Mouse (Mus musculus): ENCODE measurements around the gene Lbx1.
A peak's percentile ranks its signal among the peaks of the same experiment; 100 is the strongest.

Lbx1 gene

GRCm38 (mm10) chr19:45229378-45230135 lies 6.1 kb downstream of the Lbx1 start:
- Histone ChIP-seq H3K36me3 (ENCODE audit: control insufficient read depth, insufficient read depth, low read length, poor library complexity, severe bottlenecking) (no peaks in the 10 kb centered on the region), H3K27me3 (ENCODE audit: control insufficient read depth, insufficient read depth, low read length, poor library complexity, severe bottlenecking) (peaks cover 8% of the 10 kb centered on the region; the same call in 1 of the 2 replicates)
- DNase-seq (ENCODE audit: low read depth, low spot score) = peak; percentile 65

DNA sequence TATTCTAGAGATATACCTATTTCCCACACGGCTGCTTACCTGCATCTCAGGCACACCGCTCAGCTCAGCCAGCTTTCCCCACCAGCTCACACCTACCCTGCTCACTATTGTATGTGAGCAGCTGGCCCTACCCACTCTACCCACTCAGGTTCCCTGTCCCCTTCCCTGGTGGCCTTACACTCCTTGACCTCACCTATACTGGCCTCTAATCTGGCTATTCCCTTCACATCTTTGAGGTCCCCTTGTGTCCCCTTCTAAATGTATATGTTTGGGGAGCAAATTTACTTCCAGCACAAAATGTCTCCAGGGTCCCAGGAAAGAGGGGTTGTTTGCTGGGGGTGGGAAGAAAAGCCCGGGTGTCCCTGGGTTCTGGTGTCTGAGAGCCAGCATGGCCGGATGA lies 6.8 kb downstream of the Lbx1 start:
- H3K27me3 ChIP-seq (ENCODE audit: control insufficient read depth, insufficient read depth, low read length, poor library complexity, severe bottlenecking) = peaks cover 8% of the 10 kb centered on the region; the same call in 1 of the 2 replicates
- DNase-seq (ENCODE audit: low read depth, low spot score) = no peak
- H3K36me3 ChIP-seq (ENCODE audit: control insufficient read depth, insufficient read depth, low read length, poor library complexity, severe bottlenecking) = no peaks in the 10 kb centered on the region

DNA sequence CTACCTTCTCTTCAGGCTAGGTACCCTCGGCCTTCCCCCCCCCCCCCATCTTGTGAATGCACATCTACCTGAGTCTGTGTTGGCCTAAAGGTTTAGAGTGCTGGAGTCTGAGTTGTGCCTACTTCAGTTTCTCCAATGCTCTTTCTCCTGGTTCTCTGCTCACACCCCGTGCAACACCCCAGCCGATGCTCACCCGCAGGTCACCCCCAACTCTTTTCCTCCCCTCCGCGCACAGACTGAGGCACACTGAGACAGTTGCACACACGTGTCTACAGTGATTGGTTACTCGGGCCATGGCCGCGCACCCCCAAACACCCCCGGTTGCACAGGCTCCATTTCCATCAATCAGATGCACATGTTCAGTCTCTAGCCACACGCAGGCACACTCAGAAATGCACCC lies 7.5 kb downstream of the Lbx1 start:
- Histone ChIP-seq H3K36me3 (ENCODE audit: control insufficient read depth, insufficient read depth, low read length, poor library complexity, severe bottlenecking) (no peaks in the 10 kb centered on the region), H3K27me3 (ENCODE audit: control insufficient read depth, insufficient read depth, low read length, poor library complexity, severe bottlenecking) (peaks cover 5% of the 10 kb centered on the region; the same call in 1 of the 2 replicates)
- DNase-seq (ENCODE audit: low read depth, low spot score) = no peak

GRCm38 (mm10) chr19:45227671-45228070 lies 7.9 kb downstream of the Lbx1 start:
- H3K36me3 ChIP-seq (ENCODE audit: control insufficient read depth, insufficient read depth, low read length, poor library complexity, severe bottlenecking) = no peaks in the 10 kb centered on the region
- DNase-seq (ENCODE audit: low read depth, low spot score) = no peak
- H3K27me3 ChIP-seq (ENCODE audit: control insufficient read depth, insufficient read depth, low read length, poor library complexity, severe bottlenecking) = peaks cover 5% of the 10 kb centered on the region; the same call in 1 of the 2 replicates

DNA sequence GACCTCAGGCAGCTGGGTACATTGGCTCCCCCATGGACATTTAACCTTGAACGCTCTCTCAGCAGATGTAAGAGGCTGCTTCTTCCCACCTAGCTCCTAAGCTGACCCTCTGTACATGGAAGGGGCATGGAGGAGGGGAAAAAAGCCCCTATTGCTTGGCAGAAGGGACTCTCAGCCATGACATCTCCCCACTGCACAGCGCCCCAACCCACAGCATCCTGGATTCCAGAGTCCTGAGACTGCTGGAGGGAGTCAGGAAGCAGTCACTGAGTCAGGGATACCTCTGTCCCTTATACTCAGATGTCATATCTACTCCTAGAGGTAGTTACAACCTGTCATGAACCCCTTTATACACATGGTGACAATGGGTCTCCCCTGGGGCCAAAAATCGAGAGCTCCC lies 8.6 kb downstream of the Lbx1 start:
- Histone ChIP-seq H3K27me3 (ENCODE audit: control insufficient read depth, insufficient read depth, low read length, poor library complexity, severe bottlenecking) (peaks cover 5% of the 10 kb centered on the region; the same call in 1 of the 2 replicates), H3K36me3 (ENCODE audit: control insufficient read depth, insufficient read depth, low read length, poor library complexity, severe bottlenecking) (no peaks in the 10 kb centered on the region)

DNA sequence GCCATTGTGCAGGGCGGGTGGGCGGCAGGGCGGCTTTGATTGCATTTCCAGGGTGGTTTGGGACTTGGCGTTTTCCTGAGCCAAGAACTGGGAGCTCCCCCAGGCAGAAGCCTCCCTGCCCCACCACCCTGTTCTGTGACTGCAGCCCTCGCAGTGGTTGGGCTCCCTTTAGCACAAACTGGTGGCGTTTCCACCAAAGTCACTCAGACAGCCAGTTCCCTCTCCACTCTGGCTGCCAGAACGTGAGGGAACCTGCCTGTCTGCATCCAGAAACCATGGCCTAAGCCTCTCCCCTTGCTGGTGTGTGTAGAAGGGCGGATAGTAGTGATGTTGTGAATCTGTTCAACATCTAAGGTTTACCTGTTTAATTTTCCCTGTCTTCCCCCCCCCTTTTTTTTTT lies 9.4 kb downstream of the Lbx1 start:
- no peak for DNase-seq (ENCODE audit: low read depth, low spot score)
- H3K27me3 ChIP-seq (ENCODE audit: control insufficient read depth, insufficient read depth, low read length, poor library complexity, severe bottlenecking) = 0 out of 2 replicates have a peak, but pooled peaks cover 2% of the 10 kb centered on the region
- H3K36me3 ChIP-seq (ENCODE audit: control insufficient read depth, insufficient read depth, low read length, poor library complexity, severe bottlenecking) = no peaks in the 10 kb centered on the region

More for the DNA sequence above, 8.6 kb downstream of the Lbx1 start:
- no peak for DNase-seq (ENCODE audit: low read depth, low spot score)

DNA sequence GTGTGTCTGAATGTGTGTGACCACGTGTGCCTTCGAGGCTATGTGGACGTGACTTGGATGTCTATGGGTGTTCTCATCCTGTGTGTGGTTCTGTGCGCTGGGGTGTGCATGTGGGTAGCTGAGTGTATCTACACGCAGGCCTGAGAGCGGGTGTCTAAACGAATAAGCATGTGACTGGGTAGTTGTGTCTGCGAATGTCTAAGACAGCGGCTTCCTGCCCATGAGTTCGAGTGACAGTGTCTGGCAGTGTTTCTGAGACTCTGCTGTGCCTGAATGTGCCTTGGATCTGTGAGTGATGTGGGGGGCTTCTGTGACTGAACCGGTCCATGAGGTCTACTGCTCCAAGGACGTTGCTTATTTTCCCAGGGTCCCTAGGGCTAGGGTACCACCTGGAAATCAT lies 10.5 kb downstream of the Lbx1 start:
- H3K36me3 ChIP-seq (ENCODE audit: control insufficient read depth, insufficient read depth, low read length, poor library complexity, severe bottlenecking) = no peaks in the 10 kb centered on the region
- peak; percentile 58 for DNase-seq (ENCODE audit: low read depth, low spot score)
- 0 out of 2 replicates have a peak, but pooled peaks cover 2% of the 10 kb centered on the region for H3K27me3 ChIP-seq (ENCODE audit: control insufficient read depth, insufficient read depth, low read length, poor library complexity, severe bottlenecking)

DNA sequence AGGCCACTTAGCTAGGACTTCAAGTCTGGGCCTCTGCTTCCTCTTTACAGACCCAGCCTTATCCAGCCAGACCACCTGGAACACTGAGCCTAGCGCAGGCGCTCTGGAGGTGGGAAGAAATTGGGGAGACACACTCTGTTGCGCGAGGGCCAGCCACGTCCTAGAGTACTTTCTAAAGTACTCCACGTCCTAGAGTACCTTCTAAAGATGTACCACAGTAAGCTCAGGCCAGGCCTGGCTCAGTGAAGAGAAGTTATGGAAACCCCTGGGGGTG lies 11.4 kb downstream of the Lbx1 start:
- Histone ChIP-seq H3K27me3 (ENCODE audit: control insufficient read depth, insufficient read depth, low read length, poor library complexity, severe bottlenecking) (0 out of 2 replicates have a peak, but pooled peaks cover 2% of the 10 kb centered on the region), H3K36me3 (ENCODE audit: control insufficient read depth, insufficient read depth, low read length, poor library complexity, severe bottlenecking) (no peaks in the 10 kb centered on the region)
- no peak for DNase-seq (ENCODE audit: low read depth, low spot score)

DNA sequence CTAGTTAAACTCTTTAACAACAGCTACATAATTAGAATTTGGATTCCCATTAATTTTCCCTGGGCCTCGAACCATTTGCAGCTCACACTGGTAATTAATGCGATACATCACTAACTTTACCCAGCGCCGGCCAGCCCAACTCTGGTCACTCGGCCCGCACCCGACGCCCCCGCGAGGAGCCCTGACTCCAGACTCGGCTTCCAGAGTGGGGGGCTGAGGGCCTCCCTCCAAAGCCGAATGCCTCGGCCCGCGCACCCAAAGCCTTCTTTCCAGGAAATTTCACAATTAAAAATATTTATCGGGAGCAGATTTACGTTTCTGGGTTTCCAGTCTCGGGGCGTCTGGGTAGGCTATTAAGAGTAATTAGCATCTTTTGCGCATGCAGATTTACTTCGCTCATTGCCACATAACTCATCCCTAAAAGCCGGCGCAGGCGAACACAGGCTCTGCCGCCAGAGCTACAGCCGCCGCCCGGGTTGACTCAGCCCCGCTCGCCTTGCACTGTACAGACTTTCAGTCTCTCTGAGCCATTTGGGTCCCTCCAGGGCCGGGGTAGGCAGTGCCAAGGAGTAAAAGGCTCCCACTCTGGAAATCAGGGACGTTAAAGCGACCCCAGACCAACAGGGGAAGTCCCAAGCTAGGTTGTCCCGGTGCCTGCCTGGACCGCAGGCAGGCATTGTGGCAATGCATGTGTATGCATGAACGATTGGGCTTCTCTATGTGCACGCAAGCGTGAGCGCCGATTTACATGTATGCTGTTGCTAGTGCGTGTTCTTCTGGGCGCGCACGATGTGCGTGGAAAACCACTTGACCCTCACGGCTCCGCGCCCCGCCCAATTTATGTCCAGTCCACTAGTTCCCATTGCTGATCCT lies 12.0 kb downstream of the Lbx1 start:
- H3K27me3 ChIP-seq (ENCODE audit: control insufficient read depth, insufficient read depth, low read length, poor library complexity, severe bottlenecking) = 0 out of 2 replicates have a peak, but pooled peaks cover 2% of the 10 kb centered on the region
- peak; percentile 39 for DNase-seq (ENCODE audit: low read depth, low spot score)
- no peaks in the 10 kb centered on the region for H3K36me3 ChIP-seq (ENCODE audit: control insufficient read depth, insufficient read depth, low read length, poor library complexity, severe bottlenecking)

- peak; percentile 23 for DNase-seq (ENCODE audit: low read depth, low spot score)
- Histone ChIP-seq H3K27me3 (ENCODE audit: control insufficient read depth, insufficient read depth, low read length, poor library complexity, severe bottlenecking) (no peaks in the 10 kb centered on the region), H3K36me3 (ENCODE audit: control insufficient read depth, insufficient read depth, low read length, poor library complexity, severe bottlenecking) (no peaks in the 10 kb centered on the region)
Observed at GRCm38 (mm10) chr19:45222141-45222782, 13.3 kb downstream of the Lbx1 start.

- no peak for DNase-seq (ENCODE audit: low read depth, low spot score)
- H3K27me3 ChIP-seq (ENCODE audit: control insufficient read depth, insufficient read depth, low read length, poor library complexity, severe bottlenecking) = no peaks in the 10 kb centered on the region
- H3K36me3 ChIP-seq (ENCODE audit: control insufficient read depth, insufficient read depth, low read length, poor library complexity, severe bottlenecking) = no peaks in the 10 kb centered on the region
Observed at GRCm38 (mm10) chr19:45221458-45221783, 14.2 kb downstream of the Lbx1 start.

- DNase-seq (ENCODE audit: low read depth, low spot score) = peak; percentile 92
- Histone ChIP-seq H3K36me3 (ENCODE audit: control insufficient read depth, insufficient read depth, low read length, poor library complexity, severe bottlenecking) (no peaks in the 10 kb centered on the region), H3K27me3 (ENCODE audit: control insufficient read depth, insufficient read depth, low read length, poor library complexity, severe bottlenecking) (no peaks in the 10 kb centered on the region)
Observed at GRCm38 (mm10) chr19:45220593-45221457, 14.8 kb downstream of the Lbx1 start.

DNA sequence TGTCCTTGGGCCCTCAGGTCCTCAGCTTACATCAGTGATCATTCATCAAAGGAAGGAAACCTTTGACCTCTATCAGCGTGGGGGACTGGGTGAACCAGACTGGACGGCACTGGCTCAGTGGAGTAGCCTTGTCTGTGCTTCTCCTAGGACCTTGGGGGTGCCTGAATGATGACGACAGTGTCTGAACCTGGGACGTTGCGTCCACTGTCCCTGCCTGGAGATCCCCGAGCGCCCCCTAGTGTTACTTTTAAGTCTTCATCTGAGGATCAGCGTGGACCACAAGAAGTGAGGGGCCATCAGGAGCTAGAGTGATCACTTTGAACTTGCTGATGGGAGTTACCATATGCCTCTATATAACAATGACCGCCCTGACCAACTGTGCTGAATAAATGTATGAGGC lies 19.4 kb downstream of the Lbx1 start:
- H3K36me3 ChIP-seq (ENCODE audit: control insufficient read depth, insufficient read depth, low read length, poor library complexity, severe bottlenecking) = no peaks in the 10 kb centered on the region
- no peaks in the 10 kb centered on the region for H3K27me3 ChIP-seq (ENCODE audit: control insufficient read depth, insufficient read depth, low read length, poor library complexity, severe bottlenecking)
- DNase-seq (ENCODE audit: low read depth, low spot score) = peak; percentile 69

DNA sequence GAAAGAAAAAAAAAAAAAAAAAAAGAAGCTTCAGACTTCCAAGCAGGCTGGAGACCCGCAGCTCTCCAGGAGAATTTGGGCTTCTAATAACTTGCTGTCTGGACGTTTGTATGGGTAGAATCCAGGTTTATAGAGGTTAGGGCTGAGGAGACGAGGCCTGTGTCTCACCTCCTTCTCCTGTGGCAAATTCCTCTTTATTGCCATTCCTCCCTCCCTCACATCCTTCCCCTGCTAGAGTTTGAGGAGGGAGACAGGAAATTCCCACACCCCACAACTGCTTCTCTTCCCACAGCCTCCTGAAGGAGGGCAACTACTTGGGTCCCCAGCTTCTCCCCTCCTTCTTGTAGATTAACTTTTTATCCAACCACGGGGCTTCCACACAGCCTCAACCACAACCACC lies 20.2 kb downstream of the Lbx1 start:
- no peak for DNase-seq (ENCODE audit: low read depth, low spot score)
- no peaks in the 10 kb centered on the region for H3K36me3 ChIP-seq (ENCODE audit: control insufficient read depth, insufficient read depth, low read length, poor library complexity, severe bottlenecking)
- H3K27me3 ChIP-seq (ENCODE audit: control insufficient read depth, insufficient read depth, low read length, poor library complexity, severe bottlenecking) = no peaks in the 10 kb centered on the region

All from splenic B cell, adult 2 months (primary cell).